Mouse (Mus musculus) MEL (cell line): ENCODE data around the gene Tomm20. TPM values are rescaled to one million over a fixed set of nuclear protein-coding genes. Genes with fewer than 3 reads are reported as not detected.

ENCODE experiments used
- DNase-seq: peaks from one replicate; pipeline ENCODE4 v3.0.0; 2011; ENCODE audit warnings: low read depth, low spot score
- H3K27ac ChIP-seq: 2 replicates; pipeline ENCODE4 v1.5.1; 2012; ENCODE audit warnings: low read depth, mild to moderate bottlenecking, control low read depth, low read length, moderate library complexity; ENCODE audit not compliant: control insufficient read depth
- H3K27me3 ChIP-seq, 2 experiments: fragments of 150-350 bp in 1 of 2; sonication (generic) in 1 of 2; 2 replicates each; pipeline ENCODE4 v1.6.1; 2012; ENCODE audit warnings: low read length in 2 of 2, mild to moderate bottlenecking in 2 of 2, improper control_type of control experiment in 1 of 2, moderate library complexity in 1 of 2; ENCODE audit not compliant: insufficient read depth in 2 of 2, control insufficient read depth in 1 of 2
- H3K36me3 ChIP-seq, 2 experiments: 2 replicates each; pipeline ENCODE4 v1.6.1; 2012 to 2014; ENCODE audit warnings: low read length in 2 of 2, improper control_type of control experiment in 1 of 2, inconsistent platforms in 1 of 2, mild to moderate bottlenecking in 1 of 2; ENCODE audit not compliant: insufficient read depth in 2 of 2, control insufficient read depth in 1 of 2
- H3K4me1 ChIP-seq, 2 experiments: fragments of 150-350 bp in 1 of 2; sonication (generic) in 1 of 2; 2 replicates each; pipeline ENCODE4 v1.6.1; 2012; ENCODE audit warnings: low read length in 2 of 2, improper control_type of control experiment in 1 of 2, mild to moderate bottlenecking in 1 of 2; ENCODE audit not compliant: insufficient read depth in 2 of 2, control insufficient read depth in 1 of 2
- H3K4me3 ChIP-seq, 2 experiments: fragments of 150-350 bp in 1 of 2; sonication (generic) in 1 of 2; 2 replicates each; pipeline ENCODE4 v1.5.1; 2012; ENCODE audit warnings: low read depth in 2 of 2, low read length in 2 of 2, mild to moderate bottlenecking in 2 of 2, moderate library complexity in 2 of 2, control low read depth in 1 of 2, improper control_type of control experiment in 1 of 2; ENCODE audit not compliant: control insufficient read depth in 1 of 2, insufficient read depth in 1 of 2
- H3K79me2 ChIP-seq: 2 replicates; pipeline ENCODE4 v1.6.1; 2012; ENCODE audit warnings: mild to moderate bottlenecking, low read length, moderate library complexity; ENCODE audit not compliant: control insufficient read depth, poor library complexity, insufficient read depth
- H3K9ac ChIP-seq: 2 replicates; pipeline ENCODE4 v1.6.1; 2012; ENCODE audit warnings: low read depth, mild to moderate bottlenecking, control low read depth, low read length, moderate library complexity; ENCODE audit not compliant: control insufficient read depth, poor library complexity, severe bottlenecking
- H3K9me3 ChIP-seq: fragments of 150-350 bp; sonication (generic); replicated peaks from 2 replicates; pipeline ENCODE4 v1.6.1; 2012; ENCODE audit warnings: mild to moderate bottlenecking, low read length, improper control_type of control experiment, moderate library complexity; ENCODE audit not compliant: insufficient read depth
- BHLHE40 ChIP-seq: IDR thresholded peaks from 2 replicates; pipeline ENCODE4 v1.6.1; 2012; ENCODE audit warnings: low read depth, mild to moderate bottlenecking, inconsistent platforms, low read length, improper control_type of control experiment, borderline replicate concordance
- CTCF ChIP-seq, 3 experiments: IDR thresholded peaks in 2 of 3; conservative IDR thresholded peaks in 1 of 3; 2 replicates each; pipeline ENCODE4 v1.5.1; 2011 to 2012; ENCODE audit warnings: low read length in 3 of 3, low read depth in 2 of 3, mild to moderate bottlenecking in 2 of 3, improper control_type of control experiment in 1 of 3, inconsistent platforms in 1 of 3, mixed read lengths in 1 of 3, moderate library complexity in 1 of 3; ENCODE audit not compliant: control insufficient read depth in 1 of 3, insufficient read depth in 1 of 3, poor library complexity in 1 of 3, severe bottlenecking in 1 of 3
- EP300 ChIP-seq, 2 experiments: IDR thresholded peaks; 2 replicates each; pipeline ENCODE4 v1.6.1; 2011; ENCODE audit warnings: improper control_type of control experiment in 2 of 2, low read length in 2 of 2, low read depth in 1 of 2, mild to moderate bottlenecking in 1 of 2
- GABPA ChIP-seq: IDR thresholded peaks from 2 replicates; pipeline ENCODE4 v1.6.1; 2012; ENCODE audit warnings: low read depth, mild to moderate bottlenecking, inconsistent platforms, low read length, improper control_type of control experiment, moderate library complexity
- JUND ChIP-seq: IDR thresholded peaks from 2 replicates; pipeline ENCODE4 v1.6.1; 2011; ENCODE audit warnings: low read depth, mild to moderate bottlenecking, improper control_type of control experiment, low read length
- MAZ ChIP-seq: IDR thresholded peaks from 2 replicates; pipeline ENCODE4 v1.6.1; 2012; ENCODE audit warnings: low read depth, mild to moderate bottlenecking, inconsistent platforms, low read length, improper control_type of control experiment
- MYB ChIP-seq: IDR thresholded peaks from 2 replicates; pipeline ENCODE4 v1.6.1; 2011; ENCODE audit warnings: mild to moderate bottlenecking, low read depth, low read length, improper control_type of control experiment
- MYC ChIP-seq: IDR thresholded peaks from 2 replicates; pipeline ENCODE4 v1.6.1; 2011; ENCODE audit warnings: low read depth, mild to moderate bottlenecking, low read length, improper control_type of control experiment, moderate library complexity
- POLR2A ChIP-seq, 2 experiments: IDR thresholded peaks; 2 replicates each; pipeline ENCODE4 v1.6.1; 2011 to 2012; ENCODE audit warnings: low read length in 2 of 2, mild to moderate bottlenecking in 2 of 2, control low read depth in 1 of 2, improper control_type of control experiment in 1 of 2, low read depth in 1 of 2, moderate library complexity in 1 of 2; ENCODE audit not compliant: control insufficient read depth in 1 of 2, insufficient read depth in 1 of 2, poor library complexity in 1 of 2
- RCOR1 ChIP-seq: IDR thresholded peaks from 2 replicates; pipeline ENCODE4 v1.6.1; 2012; ENCODE audit warnings: low read depth, mild to moderate bottlenecking, inconsistent platforms, low read length, improper control_type of control experiment
- SMC3 ChIP-seq: IDR thresholded peaks from 2 replicates; pipeline ENCODE4 v1.6.1; 2011; ENCODE audit warnings: low read depth, low read length, improper control_type of control experiment
- TBP ChIP-seq: IDR thresholded peaks from 2 replicates; pipeline ENCODE4 v1.8.0; 2011; ENCODE audit warnings: low read depth, low read length, improper control_type of control experiment
- USF1 ChIP-seq: IDR thresholded peaks from 2 replicates; pipeline ENCODE4 v1.6.1; 2014; ENCODE audit warnings: low read depth, mild to moderate bottlenecking, inconsistent platforms, low read length, improper control_type of control experiment, moderate library complexity
- ZKSCAN1 ChIP-seq: IDR thresholded peaks from 2 replicates; pipeline ENCODE4 v1.6.1; 2012; ENCODE audit warnings: low read depth, mild to moderate bottlenecking, inconsistent platforms, low read length, improper control_type of control experiment, moderate library complexity
- ZNF384 ChIP-seq: IDR thresholded peaks from 2 replicates; pipeline ENCODE4 v1.6.1; 2012; ENCODE audit warnings: low read depth, mild to moderate bottlenecking, inconsistent platforms, low read length, improper control_type of control experiment
- polyA plus RNA-seq, 2 experiments: library from polyadenylated mRNA; stranded (reverse) in 1 of 2; unstranded in 1 of 2; fragments of >175 nt in 1 of 2; fragments of >200 nt in 1 of 2; gene quantifications; 2 replicates each; pipeline versions ENCODE4 v1.2.1 to v1.2.4; 2012; ENCODE audit warnings: low replicate concordance in 2 of 2, low read depth in 1 of 2; ENCODE audit not compliant: insufficient read length in 2 of 2, insufficient read depth in 1 of 2, missing spikeins in 1 of 2
- total RNA-seq: library from RNA; depleted of rRNA; stranded (reverse); fragments of 300-350 nt; gene quantifications from 2 replicates; pipeline ENCODE4 v1.2.3, GENCODE M21; 2012

Gene Tomm20
- total and polyA plus RNA-seq, 3 experiments = 676 to 886 TPM; not detected in 1

DNA sequence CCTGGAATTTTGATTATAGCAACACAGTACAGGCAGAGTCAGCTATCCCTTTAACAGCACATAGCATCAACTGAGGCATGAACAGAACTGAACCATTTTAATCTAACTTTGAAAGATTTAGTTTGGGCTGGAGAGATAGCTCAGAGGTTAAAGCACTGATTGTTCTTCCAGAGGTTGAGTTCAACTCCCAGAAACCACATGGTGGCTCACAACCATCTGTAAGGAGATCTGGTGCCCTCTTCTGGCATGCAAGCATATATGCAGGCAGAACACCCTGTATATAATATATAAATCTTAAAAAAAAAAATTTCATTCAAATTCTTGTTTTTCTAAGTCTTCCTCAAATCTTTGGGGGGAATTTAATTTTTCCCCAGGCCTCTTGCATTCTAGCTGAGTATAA, 9.7 kb downstream of the Tomm20 start:
- peaks cover 22% of the 10 kb centered on the region for H3K79me2 ChIP-seq
- H3K4me1 ChIP-seq = no peaks in the 10 kb centered on the region; a peak in 1 of 4 replicates
- H3K9me3 ChIP-seq = no peaks in the 10 kb centered on the region
- H3K27me3 ChIP-seq = no peaks in the 10 kb centered on the region
- peak; percentile 42 for DNase-seq
- no peak overlapping the region for H3K4me3 ChIP-seq
- TF ChIP-seq RCOR1 = peak; percentile 66
- no peak for TF ChIP-seq GABPA
- no peak for TF ChIP-seq TBP
- peak; percentile 32 to 45 (median 44) for TF ChIP-seq CTCF (IDR thresholded peaks at IDR 0.05 in 2 of 3, conservative IDR thresholded peaks at IDR 0.05 in 1 of 3; ENCODE audit: control insufficient read depth in 1 of 3, insufficient read depth in 1 of 3, low read depth in 2 of 3, low read length in 3 of 3, poor library complexity in 1 of 3, severe bottlenecking in 1 of 3)
- TF ChIP-seq ZNF384 = peak; percentile 73
- no peak for TF ChIP-seq USF1
- TF ChIP-seq SMC3 = no peak
- peak; percentile 81 for TF ChIP-seq MYC
- TF ChIP-seq ZKSCAN1 = no peak
- TF ChIP-seq, all 39 proteins: peak for 4
- peaks cover 27 to 42% of the 10 kb centered on the region in 2 experiments for H3K36me3 ChIP-seq
- no peak overlapping the region for H3K9ac ChIP-seq
- H3K27ac ChIP-seq = no peak overlapping the region

- Histone ChIP-seq H3K4me3 (no peak overlapping the region), H3K4me1 (no peaks in the 10 kb centered on the region; a peak in 1 of 4 replicates), H3K9ac (no peak overlapping the region), H3K36me3 (peaks cover 24 to 37% of the 10 kb centered on the region in 2 experiments), H3K79me2 (peaks cover 18% of the 10 kb centered on the region), H3K27ac (no peak overlapping the region), H3K9me3 (no peaks in the 10 kb centered on the region), H3K27me3 (no peaks in the 10 kb centered on the region)
- DNase-seq = no peak
- TF ChIP-seq EP300 (IDR thresholded peaks at IDR 0.05; ENCODE audit: low read depth in 1 of 2, low read length in 2 of 2) (no peak), POLR2A (IDR thresholded peaks at IDR 0.05; ENCODE audit: control insufficient read depth in 1 of 2, insufficient read depth in 1 of 2, low read depth in 1 of 2, low read length in 2 of 2, poor library complexity in 1 of 2) (peak in 1 of 2 experiments; percentile 17; a peak in 1 of 4 replicates), BHLHE40 (no peak), MYC (no peak)
Observed at GRCm38 (mm10) chr8:126935387-126935786, 10.3 kb downstream of the Tomm20 start.

- peaks cover 3% of the 10 kb centered on the region; the same call in 1 of the 2 replicates for H3K79me2 ChIP-seq
- no peak overlapping the region for H3K9ac ChIP-seq
- H3K27me3 ChIP-seq = no peaks in the 10 kb centered on the region
- no peak overlapping the region for H3K4me3 ChIP-seq
- no peaks in the 10 kb centered on the region; a peak in 1 of 4 replicates for H3K4me1 ChIP-seq
- TF ChIP-seq JUND (no peak), MAZ (no peak), ZNF384 (no peak), MYB (no peak), POLR2A (IDR thresholded peaks at IDR 0.05; ENCODE audit: control insufficient read depth in 1 of 2, insufficient read depth in 1 of 2, low read depth in 1 of 2, low read length in 2 of 2, poor library complexity in 1 of 2) (no peak)
- TF ChIP-seq, all 39 proteins: peak for 0
- peak overlapping the region; percentile 17; the same call in 1 of the 2 replicates for H3K27ac ChIP-seq
- H3K9me3 ChIP-seq = no peaks in the 10 kb centered on the region
- H3K36me3 ChIP-seq = peaks cover 18 to 20% of the 10 kb centered on the region in 2 experiments
- DNase-seq = no peak
Observed at GRCm38 (mm10) chr8:126932656-126933055, 13.0 kb downstream of the Tomm20 start.
